ENCODE assay signal across 17 mouse cellular contexts in the genomic region with DNA sequence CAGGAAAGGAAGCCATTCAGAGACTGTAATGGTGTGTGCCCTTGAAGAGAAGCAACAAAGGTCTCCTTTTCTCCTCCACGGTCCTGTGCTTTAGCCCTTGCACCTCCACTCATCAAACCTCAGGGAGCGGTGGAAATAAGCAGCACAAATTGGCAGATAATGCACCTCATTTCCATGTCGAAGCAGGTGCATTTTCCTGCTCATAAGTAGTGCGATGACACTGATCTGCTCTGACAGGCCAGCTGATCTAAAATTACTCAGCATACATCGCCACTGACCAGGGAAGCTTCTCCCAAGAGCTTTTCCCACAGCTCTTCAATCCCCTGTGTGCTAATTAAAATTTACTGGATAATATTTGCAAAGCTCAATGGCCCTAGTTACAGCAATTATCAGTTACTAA.
DNase-seq lines count a peak whose midpoint lies in the region; ATAC-seq lines count a peak whose summit lies in the region.
"Had no signal": no experiment of that assay in that cellular context is flagged by ENCODE, and none has a peak within 500 bp of the region (broad histone marks: within the 10 kb centered on the region; RNA-seq: fewer than 3 reads in every experiment).

No protein-coding gene starts in this region.

- no peaks in the 10 kb centered on the region for H3K36me3 ChIP-seq in embryonic facial prominence, embryonic 14.5 days (ENCODE audit: control insufficient read depth, insufficient read depth, low read length)
- no peaks in the 10 kb centered on the region for H3K36me3 ChIP-seq in embryonic facial prominence, embryonic 10.5 days (replicated peaks)
- no peaks in the 10 kb centered on the region for H3K36me3 ChIP-seq in hindbrain, embryonic 14.5 days (replicated peaks; ENCODE audit: control insufficient read depth, insufficient read depth)
- no peaks in the 10 kb centered on the region for H3K36me3 ChIP-seq in midbrain, embryonic 16.5 days (ENCODE audit: control insufficient read depth, insufficient read depth, low read length)
- H3K36me3 ChIP-seq: limb, embryonic 15.5 days had no signal

- no peaks in the 10 kb centered on the region for H3K9me3 ChIP-seq in embryonic facial prominence, embryonic 14.5 days (ENCODE audit: control insufficient read depth, low read length)
- H3K9me3 ChIP-seq in embryonic facial prominence, embryonic 10.5 days = no peaks in the 10 kb centered on the region
- no peaks in the 10 kb centered on the region for H3K9me3 ChIP-seq in hindbrain, embryonic 14.5 days (ENCODE audit: control insufficient read depth, low read length)
- H3K9me3 ChIP-seq in midbrain, embryonic 16.5 days (replicated peaks; ENCODE audit: control insufficient read depth, low read length, poor library complexity, severe bottlenecking) = no peaks in the 10 kb centered on the region
- H3K9me3 ChIP-seq: limb, embryonic 15.5 days had no signal

- DNase-seq in embryonic facial prominence, embryonic 14.5 days (ENCODE audit: low spot score) = peak; percentile 68
- DNase-seq in embryonic facial prominence, embryonic 10.5 days (ENCODE audit: low spot score) = no peak
- DNase-seq in brain, adult 2 months (ENCODE audit: low read depth, low spot score) = peak; percentile 9
- peak; percentile 40 for DNase-seq in hindbrain, embryonic 14.5 days (ENCODE audit: low spot score)
- DNase-seq in heart, postnatal 14 days = no peak
- DNase-seq in layer of hippocampus, postnatal 36 days = no peak
- DNase-seq: adrenal gland, postnatal 36 days; heart, adult 11 months; kidney, adult 11 months; kidney, postnatal 14 days; lung, postnatal 14 days; right cerebral cortex, postnatal 25 days; thymus, postnatal 14 days had no signal

- peak; percentile 63; the same call in 1 of the 2 replicates for ATAC-seq in embryonic facial prominence, embryonic 14.5 days (ENCODE audit: low read depth)
- peak; percentile 40; the same call in 1 of the 2 replicates for ATAC-seq in hindbrain, embryonic 14.5 days (ENCODE audit: low FRiP score)
- ATAC-seq in midbrain, embryonic 16.5 days = peak; percentile 75
- no peak for ATAC-seq in erythroid progenitor cell, adult 5-6 weeks (replicated peaks; ENCODE audit: low FRiP score, poor library complexity, severe bottlenecking)

- intact Hi-C loops in heart, postnatal 14 days (cut with DNase I) = no loop called here

- H3K4me2 ChIP-seq in embryonic facial prominence, embryonic 14.5 days (ENCODE audit: low read depth, low read length) = no peak overlapping the region
- H3K4me2 ChIP-seq in hindbrain, embryonic 14.5 days (replicated peaks) = no peak overlapping the region
- H3K4me2 ChIP-seq in midbrain, embryonic 16.5 days (ENCODE audit: low read length) = 0 out of 2 replicates have a peak overlapping the region, but pooled peaks have one; percentile 14
- H3K4me2 ChIP-seq: limb, embryonic 15.5 days had no signal

- H3K27me3 ChIP-seq in embryonic facial prominence, embryonic 14.5 days (replicated peaks; ENCODE audit: control insufficient read depth, insufficient read depth, low read length) = no peaks in the 10 kb centered on the region
- no peaks in the 10 kb centered on the region for H3K27me3 ChIP-seq in embryonic facial prominence, embryonic 10.5 days (replicated peaks; ENCODE audit: low read depth, poor library complexity, severe bottlenecking)
- no peaks in the 10 kb centered on the region for H3K27me3 ChIP-seq in hindbrain, embryonic 14.5 days (ENCODE audit: control insufficient read depth, insufficient read depth, low read length)
- H3K27me3 ChIP-seq in midbrain, embryonic 16.5 days (ENCODE audit: control insufficient read depth, insufficient read depth, low read depth, low read length) = no peaks in the 10 kb centered on the region
- H3K27me3 ChIP-seq: limb, embryonic 15.5 days had no signal

- H3K9ac ChIP-seq in embryonic facial prominence, embryonic 14.5 days (ENCODE audit: low read depth, low read length) = no peak overlapping the region
- no peak overlapping the region for H3K9ac ChIP-seq in hindbrain, embryonic 14.5 days
- H3K9ac ChIP-seq in midbrain, embryonic 16.5 days (ENCODE audit: low read depth, low read length) = no peak overlapping the region
- H3K9ac ChIP-seq: limb, embryonic 15.5 days had no signal

- H3K27ac ChIP-seq in embryonic facial prominence, embryonic 14.5 days (replicated peaks; ENCODE audit: low read depth, low read length) = no peak overlapping the region
- no peak overlapping the region for H3K27ac ChIP-seq in embryonic facial prominence, embryonic 10.5 days (replicated peaks)
- H3K27ac ChIP-seq in hindbrain, embryonic 14.5 days = no peak overlapping the region
- H3K27ac ChIP-seq in midbrain, embryonic 16.5 days (ENCODE audit: low read length) = no peak overlapping the region
- H3K27ac ChIP-seq: limb, embryonic 15.5 days; stomach, postnatal 0 days had no signal

- WGBS in embryonic facial prominence, embryonic 14.5 days = 73% methylated on average over 5 of the region's 5 CpGs
- WGBS in embryonic facial prominence, embryonic 10.5 days = 72% methylated on average over 5 of the region's 5 CpGs
- WGBS in hindbrain, embryonic 14.5 days = 34% methylated on average over 5 of the region's 5 CpGs
- WGBS in midbrain, embryonic 16.5 days = 20% methylated on average over 5 of the region's 5 CpGs

- no peak overlapping the region for H3K4me3 ChIP-seq in embryonic facial prominence, embryonic 14.5 days (ENCODE audit: low read depth, low read length)
- no peak overlapping the region for H3K4me3 ChIP-seq in embryonic facial prominence, embryonic 10.5 days
- H3K4me3 ChIP-seq in hindbrain, embryonic 14.5 days (replicated peaks; ENCODE audit: low read length) = no peak overlapping the region
- no peak overlapping the region for H3K4me3 ChIP-seq in midbrain, embryonic 16.5 days (ENCODE audit: low read depth, low read length)
- H3K4me3 ChIP-seq: limb, embryonic 15.5 days had no signal

- H3K4me1 ChIP-seq in embryonic facial prominence, embryonic 14.5 days (ENCODE audit: control insufficient read depth, insufficient read depth, low read length) = no peaks in the 10 kb centered on the region
- peaks cover 11% of the 10 kb centered on the region; the same call in 1 of the 2 replicates for H3K4me1 ChIP-seq in embryonic facial prominence, embryonic 10.5 days
- 0 out of 2 replicates have a peak, but pooled peaks cover 7% of the 10 kb centered on the region for H3K4me1 ChIP-seq in hindbrain, embryonic 14.5 days (replicated peaks; ENCODE audit: control insufficient read depth, insufficient read depth, low read length)
- peaks cover 4% of the 10 kb centered on the region for H3K4me1 ChIP-seq in midbrain, embryonic 16.5 days (ENCODE audit: control insufficient read depth, insufficient read depth, low read length)
- H3K4me1 ChIP-seq: limb, embryonic 15.5 days had no signal

Comparison
In these comparisons a context has a peak if more than half of its experiments do, and no peak if none do; other contexts are left out.
1. DNase-seq: peak in embryonic facial prominence, embryonic 14.5 days (single experiment), brain, adult 2 months (single experiment) and hindbrain, embryonic 14.5 days (single experiment); none in embryonic facial prominence, embryonic 10.5 days (single experiment), heart, postnatal 14 days (0 of 2) and layer of hippocampus, postnatal 36 days (0 of 2).